Mouse (Mus musculus): ENCODE data around the gene Pabpn1.

DNA sequence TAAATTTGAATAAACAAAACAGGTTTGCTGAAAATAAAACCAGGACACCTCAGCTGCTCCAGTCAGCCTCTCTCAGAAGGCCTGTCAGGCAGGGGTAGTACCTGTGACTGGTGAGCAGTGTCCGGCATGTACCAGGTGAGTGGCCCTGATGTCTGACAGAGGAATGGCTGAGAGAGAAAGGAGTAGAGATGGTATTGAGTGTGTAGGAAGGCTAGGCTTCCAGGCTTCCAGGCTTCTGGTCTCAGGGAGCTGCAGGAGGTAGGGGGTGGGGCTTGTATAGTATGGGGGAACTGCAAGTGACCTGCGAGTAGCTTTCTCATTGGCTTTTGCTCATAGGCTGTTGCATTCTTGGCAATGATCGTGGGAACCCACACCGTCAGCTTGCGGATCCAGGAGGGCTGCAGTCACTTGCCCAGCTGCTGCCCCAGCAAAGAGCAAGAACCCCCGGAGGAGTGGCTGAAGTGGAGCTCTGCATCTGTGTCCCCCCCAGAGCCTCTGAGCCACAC lies 40.4 kb downstream of the Pabpn1 start, which contains the start of gene Il25:
- TF ChIP-seq POLR2AphosphoS5 (IDR thresholded peaks at IDR 0.05; ENCODE audit: insufficient replicate concordance, low read depth, low read length): no peak
- TF ChIP-seq CTCF (IDR thresholded peaks at IDR 0.05; ENCODE audit: low read depth, low read length): no peak
- no peak for TF ChIP-seq GATA1 (IDR thresholded peaks at IDR 0.05; ENCODE audit: borderline replicate concordance, low read length)
- no peak for TF ChIP-seq TAL1 (conservative IDR thresholded peaks at IDR 0.05; ENCODE audit: low read depth, low read length)
- TF ChIP-seq GATA2 (IDR thresholded peaks at IDR 0.05; ENCODE audit: borderline replicate concordance, low read depth, low read length): no peak
